Mouse (Mus musculus) cerebellum, adult 2 months (tissue): ENCODE results near the gene Smarcd3.

Source experiments
- CTCF ChIP-seq: fragments of 200-500 bp; IDR thresholded peaks from 2 replicates; pipeline ENCODE4 v1.5.1; 2011; ENCODE audit warnings: low read depth, mild to moderate bottlenecking, control low read depth, low read length, moderate library complexity, borderline replicate concordance; ENCODE audit not compliant: insufficient read depth
- POLR2A ChIP-seq: fragments of 200-500 bp; IDR thresholded peaks from 2 replicates; pipeline ENCODE4 v1.6.1; 2011; ENCODE audit warnings: low read length, control low read depth, borderline replicate concordance; ENCODE audit not compliant: insufficient read depth

- TF ChIP-seq POLR2A (no peak; the same call in none of the 2 replicates), CTCF (no peak; the same call in 1 of the 2 replicates)
These were observed 19.5 kb downstream of the Smarcd3 start for GRCm38 (mm10) chr5:24604656-24605100.
